Mouse (Mus musculus) kidney, adult 10 weeks (tissue): ENCODE results near the gene Brwd3. TPM values are rescaled to one million over a fixed set of nuclear protein-coding genes. Genes with fewer than 3 reads are reported as not detected.

ENCODE experiments used
- polyA plus RNA-seq: library from polyadenylated mRNA; stranded (reverse); fragments of 350-450 nt; fragmentation: Illumina TruSeq; extraction: RNeasy Lipid Tissue Mini Kit (QIAGEN cat#74804); gene quantifications from one replicate; pipeline ENCODE4 v1.2.3, GENCODE M21; 2014; ENCODE audit warnings: low read depth, low replicate concordance

Gene Brwd3
- 9.7 TPM for polyA plus RNA-seq

DNA sequence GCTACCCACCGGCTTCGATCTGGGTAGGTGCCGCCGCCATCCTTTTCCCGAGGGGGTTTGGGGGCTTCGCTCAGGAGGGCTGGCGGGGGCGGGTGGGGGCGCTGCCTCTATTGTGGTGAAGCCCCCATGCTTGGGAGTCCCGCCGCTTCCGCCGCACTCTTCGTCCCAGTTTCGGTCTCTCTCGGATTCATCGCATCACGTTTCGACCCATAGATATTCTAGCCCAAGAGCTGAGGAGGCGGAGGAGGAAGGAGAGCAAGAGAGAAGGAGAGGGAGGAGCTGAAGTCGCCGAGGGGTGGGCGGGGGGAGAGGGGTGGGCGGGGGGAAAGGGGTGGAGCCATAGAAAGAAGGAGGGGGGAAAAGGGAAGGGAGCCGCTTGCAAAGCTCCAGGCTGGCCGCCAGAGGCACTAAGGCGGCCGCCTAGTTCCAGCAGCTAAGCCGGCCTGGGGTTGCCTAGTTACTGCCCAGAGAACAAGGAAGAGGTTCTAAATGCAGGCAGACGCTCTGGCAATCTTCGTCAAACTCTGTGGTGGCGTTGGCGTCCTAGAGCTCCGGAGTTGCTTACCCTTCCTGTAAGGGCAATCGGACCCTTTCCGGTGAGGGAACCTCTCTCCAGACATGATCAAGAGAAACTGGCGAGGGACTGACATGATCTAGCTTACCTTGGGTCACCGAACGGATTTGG, at the start of gene Brwd3:
Brwd3 (minus strand) TSS at position 283 of the 685 bp plus-strand sequence.

Other genes starting within 250 kb of the Brwd3 start
- not detected for gene Gm379, start 169.5 kb downstream of the Brwd3 start, polyA plus RNA-seq
- gene Hmgn5, start 179.0 kb upstream of the Brwd3 start, polyA plus RNA-seq = 180 TPM